Mouse (Mus musculus): ENCODE measurements around the gene Mapk12. TPM values are rescaled to one million over a fixed set of nuclear protein-coding genes. Genes with fewer than 3 reads are reported as not detected.

The Mapk12 gene
- polyA plus RNA-seq, 1 experiment = 3.7 TPM

- no peak for DNase-seq (ENCODE audit: low read depth, low spot score)
- 89% methylated on average over 13 of the region's 13 CpGs for WGBS
Observed at GRCm38 (mm10) chr15:89106073-89106472, 34.4 kb downstream of the Mapk12 start.

- no peak for DNase-seq (ENCODE audit: low read depth, low spot score)
- 97% methylated on average over 8 of the region's 8 CpGs for WGBS
Observed at GRCm38 (mm10) chr15:89104425-89104824, 36.1 kb downstream of the Mapk12 start.

GRCm38 (mm10) chr15:89103921-89104320 is 36.6 kb downstream of the Mapk12 start:
- 88% methylated on average over 10 of the region's 10 CpGs for WGBS
- no peak for DNase-seq (ENCODE audit: low read depth, low spot score)

GRCm38 (mm10) chr15:89102646-89103045 is 37.9 kb downstream of the Mapk12 start:
- no peak for DNase-seq (ENCODE audit: low read depth, low spot score)
- 76% methylated on average over 5 of the region's 5 CpGs for whole genome bisulfite sequencing

GRCm38 (mm10) chr15:89100823-89101222 is 39.7 kb downstream of the Mapk12 start:
- whole genome bisulfite sequencing = 82% methylated on average over 12 of the region's 12 CpGs
- no peak for DNase-seq (ENCODE audit: low read depth, low spot score)

- DNase-seq (ENCODE audit: low read depth, low spot score) = no peak
- 94% methylated on average over 7 of the region's 7 CpGs for WGBS
Observed at GRCm38 (mm10) chr15:89098616-89099015, 41.9 kb downstream of the Mapk12 start.

- no peak for DNase-seq (ENCODE audit: low read depth, low spot score)
- 87% methylated on average over 5 of the region's 5 CpGs for WGBS
Observed at GRCm38 (mm10) chr15:89097450-89097849, 43.1 kb downstream of the Mapk12 start.

GRCm38 (mm10) chr15:89092181-89092580 is 48.3 kb downstream of the Mapk12 start:
- no peak for DNase-seq (ENCODE audit: low read depth, low spot score)

GRCm38 (mm10) chr15:89090662-89091061 is 49.8 kb downstream of the Mapk12 start:
- DNase-seq (ENCODE audit: low read depth, low spot score) = no peak
- 68% methylated on average over 4 of the region's 4 CpGs for WGBS

More at GRCm38 (mm10) chr15:89092181-89092580, 48.3 kb downstream of the Mapk12 start:
- 84% methylated on average over 5 of the region's 5 CpGs for WGBS

- WGBS = under 1% methylated on average over 68 of the region's 68 CpGs
- peak; percentile 44 for DNase-seq (ENCODE audit: low read depth, low spot score)
Observed at GRCm38 (mm10) chr15:89089248-89090051, 51.1 kb downstream of the Mapk12 start.

- peak; percentile 80 for DNase-seq (ENCODE audit: low read depth, low spot score)
- WGBS = under 1% methylated on average over 38 of the region's 38 CpGs
Observed at GRCm38 (mm10) chr15:89088607-89089247, 51.8 kb downstream of the Mapk12 start, which contains the start of gene Selenoo. Selenoo (plus strand) TSS chr15:89089084.

GRCm38 (mm10) chr15:89084826-89085225 is 55.7 kb downstream of the Mapk12 start:
- 67% methylated on average over 2 of the region's 2 CpGs for WGBS
- DNase-seq (ENCODE audit: low read depth, low spot score) = no peak

- WGBS = 100% methylated on average over 1 of the region's 1 CpGs
- no peak for DNase-seq (ENCODE audit: low read depth, low spot score)
Observed at GRCm38 (mm10) chr15:89083906-89084305, 56.6 kb downstream of the Mapk12 start.

Other genes starting within 250 kb of the Mapk12 start
- gene Ttll8, start 186.3 kb downstream of the Mapk12 start, polyA plus RNA-seq (2012; rRNA removed) = not detected in 2 replicates
- 0.04 and 0.05 TPM in 2 replicates for gene Mlc1, start 161.7 kb downstream of the Mapk12 start, polyA plus RNA-seq (2012; rRNA removed)
- gene Mov10l1, start 157.8 kb downstream of the Mapk12 start, polyA plus RNA-seq (2012; rRNA removed) = not detected in 2 replicates
- 0.52 and 0.56 TPM in 2 replicates for gene Panx2, start 81.0 kb downstream of the Mapk12 start, polyA plus RNA-seq (2012; rRNA removed)
- gene Trabd, start 65.6 kb downstream of the Mapk12 start, polyA plus RNA-seq (2012; rRNA removed) = 85.2 and 93.7 TPM in 2 replicates
- gene Selenoo, start 51.6 kb downstream of the Mapk12 start, polyA plus RNA-seq (2012; rRNA removed) = 33.1 and 39.4 TPM in 2 replicates
- gene Tubgcp6, start 17.6 kb downstream of the Mapk12 start, polyA plus RNA-seq (2012; rRNA removed) = 25.5 and 28.3 TPM in 2 replicates
- gene Hdac10, start 12.0 kb downstream of the Mapk12 start, polyA plus RNA-seq (2012; rRNA removed) = 23.9 and 25.4 TPM in 2 replicates
- 3.6 and 4.4 TPM in 2 replicates for gene Mapk11, start 8.9 kb upstream of the Mapk12 start, polyA plus RNA-seq (2012; rRNA removed)
- gene Plxnb2, start 40.1 kb upstream of the Mapk12 start, polyA plus RNA-seq (2012; rRNA removed) = 273 and 310 TPM in 2 replicates
- 10.8 and 11.2 TPM in 2 replicates for gene Dennd6b, start 55.8 kb upstream of the Mapk12 start, polyA plus RNA-seq (2012; rRNA removed)
- 41.0 and 86.0 TPM in 2 replicates for gene Ppp6r2, start 70.8 kb upstream of the Mapk12 start, polyA plus RNA-seq (2012; rRNA removed)
- 145 and 152 TPM in 2 replicates for gene Sbf1, start 174.6 kb upstream of the Mapk12 start, polyA plus RNA-seq (2012; rRNA removed)
- gene Adm2, start 182.0 kb upstream of the Mapk12 start, polyA plus RNA-seq (2012; rRNA removed) = 1.1 and 2.2 TPM in 2 replicates
- 0.36 TPM in 1 of 2 replicates, not detected in the other for gene Miox, start 193.7 kb upstream of the Mapk12 start, polyA plus RNA-seq (2012; rRNA removed)
- 26.3 and 28.9 TPM in 2 replicates for gene Lmf2, start 215.0 kb upstream of the Mapk12 start, polyA plus RNA-seq (2012; rRNA removed)
- 131 and 133 TPM in 2 replicates for gene Ncaph2, start 215.0 kb upstream of the Mapk12 start, polyA plus RNA-seq (2012; rRNA removed)
- 70.4 and 142 TPM in 2 replicates for gene Sco2, start 233.1 kb upstream of the Mapk12 start, polyA plus RNA-seq (2012; rRNA removed)
- 5.5 and 30.9 TPM in 2 replicates for gene Tymp, start 236.3 kb upstream of the Mapk12 start, polyA plus RNA-seq (2012; rRNA removed)
- 21.1 and 57.4 TPM in 2 replicates for gene Odf3b, start 238.6 kb upstream of the Mapk12 start, polyA plus RNA-seq (2012; rRNA removed)
- 0.10 and 0.58 TPM in 2 replicates for gene Klhdc7b, start 244.2 kb upstream of the Mapk12 start, polyA plus RNA-seq (2012; rRNA removed)

Measured in large intestine, adult 2 months (tissue).